Mouse (Mus musculus) thymus, postnatal 10 days (tissue): Measurements from ENCODE around the gene Brms1.
"Not testable (repeated sequence)": the region's sequence is repeated elsewhere in the genome, so short reads cannot be mapped to it uniquely, and the experiment has no call there.

Source experiments
- DNase-seq, 2 experiments: peaks; one replicate each; pipeline ENCODE4 v3.0.0; 2021; ENCODE audit warnings: low spot score in 2 of 2

Gene Brms1

DNA sequence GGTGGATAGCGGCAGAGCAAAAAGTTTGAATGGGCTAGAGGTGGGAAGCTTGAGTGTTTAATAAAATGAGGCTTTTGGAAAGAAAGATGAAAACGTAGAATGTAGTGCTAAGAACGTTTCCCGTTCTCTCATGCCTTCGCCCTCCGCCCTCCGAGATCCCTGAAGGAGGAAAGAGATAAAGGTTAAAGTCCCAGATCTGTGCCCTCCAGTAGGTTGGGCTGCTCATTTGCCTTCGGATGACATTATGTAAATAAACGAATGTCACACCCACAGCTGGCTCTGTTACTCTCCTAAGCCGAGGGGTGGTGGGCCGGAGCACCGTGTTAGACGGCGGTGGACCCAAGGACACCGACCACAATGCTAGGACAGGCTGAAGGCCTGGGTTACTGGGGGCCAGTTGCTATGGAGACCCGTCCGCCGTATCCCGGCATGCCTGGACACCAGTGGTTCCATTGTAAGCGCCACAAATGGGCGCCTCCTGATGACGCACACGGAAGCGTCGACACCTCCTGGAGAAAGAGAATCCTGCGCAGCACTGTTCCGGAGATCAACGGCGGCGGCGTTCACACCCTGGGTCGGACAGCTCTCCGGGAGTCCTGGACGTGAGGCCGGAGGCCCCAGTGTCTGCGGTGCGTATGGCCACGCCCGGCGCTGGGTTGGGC lies at the start of gene Brms1:
Gene Brms1 (plus strand): TSS at position 493 of the 662 bp plus-strand sequence.
- DNase-seq = peak; percentile 73 to 74

DNA sequence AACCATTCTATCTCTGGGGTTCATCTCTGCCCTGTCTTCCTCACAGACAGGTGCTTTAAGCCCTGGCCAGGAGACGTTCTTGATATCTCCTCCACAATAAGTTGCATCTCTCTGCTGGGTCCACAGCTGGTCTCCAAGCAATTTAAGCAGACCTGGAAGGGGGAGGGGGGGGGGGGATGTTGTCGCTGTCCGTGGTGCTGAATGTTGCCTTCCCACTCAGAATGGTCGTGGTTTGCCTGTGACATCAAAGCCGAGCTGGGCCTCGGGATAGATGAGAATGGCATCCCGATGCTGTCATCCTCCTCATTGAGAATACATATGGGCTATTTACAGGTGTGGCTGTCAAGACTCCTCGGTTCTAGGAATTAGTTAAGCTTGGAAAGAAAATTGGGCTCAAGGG lies 48.8 kb upstream of the Brms1 start:
- DNase-seq = no peak

DNA sequence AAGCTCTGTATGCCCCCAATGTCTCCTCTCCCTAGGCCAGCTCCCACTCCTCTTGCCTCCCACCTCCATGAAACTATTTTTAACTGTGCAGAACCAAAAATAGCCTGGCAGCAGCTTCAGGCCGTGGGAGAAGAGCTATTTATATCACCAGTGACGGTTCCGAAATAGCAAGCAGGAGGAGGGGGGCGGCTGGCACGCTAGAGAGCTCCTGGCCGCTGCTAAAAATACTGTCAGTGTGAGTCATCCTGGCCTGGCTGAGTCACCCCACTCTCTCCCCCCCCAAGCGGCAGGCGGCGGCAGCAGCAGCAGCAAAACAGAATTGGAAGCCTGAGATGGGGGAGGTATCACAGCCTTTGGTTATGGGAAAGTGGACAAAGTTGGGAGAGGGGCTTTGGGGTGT lies 48.2 kb upstream of the Brms1 start:
- DNase-seq = no peak

DNA sequence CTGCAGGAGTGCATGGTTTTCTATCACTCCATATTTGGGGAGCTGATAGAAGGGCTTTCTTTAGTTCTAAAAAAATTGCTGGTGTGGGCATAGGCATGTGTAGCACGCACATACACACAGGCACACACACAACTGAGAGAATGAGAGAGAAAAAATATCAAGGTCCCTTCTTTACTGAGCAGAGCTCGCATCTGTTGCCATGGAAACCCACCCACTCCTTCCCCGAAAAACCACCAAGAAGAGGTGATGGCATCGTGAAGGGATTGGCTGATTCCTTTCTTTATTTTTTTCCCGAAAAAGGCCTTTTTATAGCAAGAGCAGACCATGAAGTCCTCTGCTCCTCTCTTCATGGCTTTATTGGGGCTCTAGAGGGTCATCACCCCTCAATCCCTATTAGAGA lies 47.1 kb upstream of the Brms1 start:
- DNase-seq = no peak

DNA sequence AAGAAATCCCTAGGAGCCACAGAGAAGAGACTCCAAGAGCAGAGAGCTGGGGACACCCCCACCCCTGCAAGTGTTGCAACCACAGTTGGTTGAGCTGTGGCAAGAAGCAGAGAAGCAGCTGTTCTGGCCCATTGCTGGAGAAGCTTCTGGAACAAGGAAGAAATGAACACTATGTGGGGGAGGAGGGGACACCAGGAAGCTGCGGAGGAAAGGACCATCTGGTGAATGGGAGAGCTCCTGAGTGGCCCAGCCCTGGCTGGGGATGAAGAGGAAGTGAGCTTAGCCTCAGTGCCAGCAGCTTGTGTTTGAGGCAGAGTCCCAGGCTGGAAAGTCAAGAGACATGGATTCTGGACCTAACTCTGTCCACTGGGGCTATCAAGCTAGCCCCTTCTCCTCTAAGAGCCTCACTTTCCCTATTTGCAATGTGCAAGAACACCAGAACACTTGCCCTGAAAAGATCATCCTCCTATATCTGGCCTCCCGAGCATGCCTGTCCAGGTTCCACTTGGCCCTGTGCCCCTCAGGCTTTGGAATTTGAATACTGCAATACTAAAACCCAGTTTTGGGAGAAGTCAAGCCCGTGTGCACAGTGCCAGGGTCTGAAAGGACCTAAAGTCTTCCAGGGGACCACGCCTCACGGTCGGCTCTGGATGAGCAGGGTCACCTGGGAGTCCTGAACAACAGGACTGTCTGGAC lies 41.6 kb upstream of the Brms1 start:
- no peak for DNase-seq

DNA sequence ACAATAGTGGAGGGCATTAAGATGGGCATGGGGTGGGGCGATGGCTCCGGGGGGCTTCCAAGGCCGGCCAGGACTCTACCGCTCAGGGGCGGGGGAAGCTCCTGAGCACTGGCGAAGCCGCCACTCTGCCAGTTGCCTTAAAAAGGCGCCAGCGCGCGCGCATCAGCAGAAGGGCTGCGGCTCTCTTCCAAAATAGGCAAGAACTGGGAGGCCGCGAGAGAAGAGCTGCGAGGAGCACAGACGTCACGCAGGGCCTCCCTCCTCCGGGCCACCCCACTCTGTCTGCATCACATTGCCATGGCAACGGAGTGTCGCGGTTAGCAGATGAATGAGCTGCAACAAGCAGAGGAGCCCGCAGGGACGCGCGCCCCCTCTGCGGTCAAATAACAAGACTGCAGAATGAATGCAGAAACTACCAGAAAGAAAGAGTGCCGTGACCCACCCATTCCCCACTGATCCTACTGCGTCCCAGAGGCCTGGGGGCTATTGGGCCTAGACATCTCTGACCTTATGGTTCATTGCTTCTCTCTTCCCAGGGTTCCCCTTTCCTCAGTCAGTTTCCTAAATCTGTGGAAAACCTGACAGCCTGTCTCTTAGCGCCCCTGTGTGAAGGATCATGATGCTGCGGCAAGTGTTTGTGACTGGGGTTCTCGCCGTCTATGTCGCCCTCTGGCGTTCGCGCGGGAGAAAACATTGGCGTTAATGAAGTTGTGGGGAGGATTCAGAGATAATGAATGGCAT lies 39.3 kb upstream of the Brms1 start:
- peak; percentile 84 to 86 for DNase-seq

DNA sequence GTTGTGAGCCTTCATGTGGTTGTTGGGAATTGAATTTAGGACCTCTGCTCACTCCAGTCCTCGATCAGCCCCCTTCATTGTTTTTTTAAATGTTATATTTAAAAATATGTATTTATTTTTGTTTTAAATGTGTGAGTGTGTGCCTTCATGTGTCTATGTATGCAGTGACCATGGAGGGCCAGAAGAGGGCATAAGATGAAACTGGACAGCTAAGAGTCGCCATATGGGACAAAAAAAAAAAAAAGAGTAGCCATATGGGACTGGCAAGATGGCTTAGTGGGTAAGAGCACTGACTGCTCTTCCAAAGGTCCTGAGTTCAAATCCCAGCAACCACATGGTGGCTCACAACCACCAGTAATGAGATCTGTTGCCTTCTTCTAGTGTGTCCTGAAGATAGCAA lies 37.5 kb upstream of the Brms1 start:
- not testable (repeated sequence) for DNase-seq

DNA sequence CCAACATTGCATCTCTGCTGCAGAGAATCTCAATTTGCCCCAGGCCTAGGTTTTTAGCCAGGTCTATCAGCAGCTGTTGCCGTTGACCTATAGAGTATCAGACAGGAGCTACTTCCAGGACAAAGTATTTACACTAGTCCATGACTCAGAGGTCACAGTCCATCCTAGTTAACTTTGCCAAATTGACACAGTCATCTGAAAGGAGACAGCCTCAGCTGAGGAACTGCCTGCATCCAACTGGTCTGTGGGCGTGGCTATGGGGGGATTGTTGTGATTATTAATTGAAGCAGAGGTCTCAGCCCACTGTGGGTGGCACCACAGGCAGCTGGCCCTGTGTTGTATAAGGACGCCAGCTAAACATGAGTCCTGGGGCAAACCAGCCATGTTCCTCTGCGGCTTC lies 36.2 kb upstream of the Brms1 start:
- no peak for DNase-seq

DNA sequence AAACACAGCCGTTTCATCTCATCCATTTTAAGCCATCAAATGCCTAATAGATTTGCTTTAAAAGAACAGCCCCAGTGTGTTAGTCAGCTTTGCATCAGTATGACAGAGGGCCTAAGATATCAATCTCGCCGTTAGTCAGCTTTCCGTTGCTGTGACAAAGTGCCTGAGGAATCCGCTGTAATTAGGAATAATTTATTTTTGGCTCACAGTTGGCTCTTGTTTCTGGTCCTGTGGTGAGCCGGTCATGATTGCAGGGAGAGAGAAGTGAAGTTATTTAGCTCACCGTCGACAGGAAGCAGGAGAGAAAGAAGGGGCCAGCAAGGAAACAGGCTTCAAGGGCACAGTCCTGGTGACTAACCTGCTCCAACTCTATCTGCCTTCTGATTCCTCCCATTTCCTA lies 28.0 kb upstream of the Brms1 start:
- DNase-seq = no peak

DNA sequence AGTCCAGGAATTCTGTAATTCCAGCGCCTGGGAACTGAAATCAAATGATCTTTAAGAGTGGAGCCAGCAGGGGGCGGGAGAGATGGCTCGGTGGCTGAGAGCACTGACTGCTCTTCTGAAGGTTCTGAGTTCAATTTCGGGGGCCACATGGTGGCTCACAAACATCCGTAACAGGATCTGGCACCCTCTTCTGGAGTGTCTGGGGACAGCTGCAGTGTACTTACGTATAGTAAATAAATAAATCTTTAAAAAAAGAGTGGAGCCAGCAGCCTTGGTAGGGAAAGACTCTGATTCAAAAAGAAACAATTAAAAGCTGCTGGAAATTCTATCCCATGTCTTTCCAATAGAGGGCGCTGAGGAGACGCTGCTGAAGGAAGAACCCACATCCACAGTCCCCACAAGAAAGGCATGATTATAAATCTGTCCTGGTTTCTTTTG lies 26.2 kb upstream of the Brms1 start:
- DNase-seq = peak in 1 of 2 experiments; percentile 28

DNA sequence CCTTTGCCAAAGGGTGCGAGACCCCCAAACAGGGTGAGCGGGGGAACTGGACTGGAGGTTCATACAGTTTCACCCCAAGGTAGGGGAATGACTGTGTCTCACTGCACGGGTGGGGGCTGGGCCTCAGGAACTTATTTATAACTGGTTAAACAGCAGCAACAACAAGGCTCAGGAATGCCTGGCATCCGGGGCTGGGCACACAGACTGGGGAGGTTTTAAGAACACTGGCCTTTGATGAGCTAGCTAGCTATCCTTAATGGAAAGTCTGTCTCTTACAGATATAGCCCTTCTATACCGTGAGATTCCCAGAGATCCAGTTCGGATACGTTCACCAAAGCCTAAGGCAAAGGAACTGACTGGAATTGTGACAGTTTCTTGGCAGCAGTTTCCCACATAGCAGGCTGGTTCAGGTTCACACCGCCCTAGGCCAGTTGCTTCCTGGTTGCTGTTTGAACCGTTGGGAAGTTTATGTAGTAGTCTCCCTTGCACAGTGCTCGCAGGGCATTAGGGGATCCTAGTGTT lies 24.9 kb upstream of the Brms1 start:
- no peak for DNase-seq

DNA sequence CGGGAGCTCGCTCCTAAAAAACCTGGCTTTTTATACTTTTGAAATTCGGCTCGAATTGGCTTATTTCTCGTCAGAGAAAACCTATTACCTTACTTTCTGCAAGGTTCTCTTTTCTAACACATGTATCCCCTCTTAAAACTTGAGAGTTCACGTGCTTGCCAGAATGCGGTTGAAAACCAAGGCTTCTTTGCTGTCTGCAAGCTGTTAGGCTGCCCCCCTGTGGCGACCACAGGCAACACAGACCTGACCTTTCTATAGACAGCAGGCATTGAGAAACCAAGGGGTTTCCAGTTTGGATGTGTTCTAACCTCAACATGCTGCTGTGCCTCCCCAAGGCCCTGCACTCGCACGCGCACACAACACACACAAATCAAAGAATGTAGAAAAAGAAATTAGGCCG lies 24.4 kb upstream of the Brms1 start:
- DNase-seq = peak; percentile 48 to 80

DNA sequence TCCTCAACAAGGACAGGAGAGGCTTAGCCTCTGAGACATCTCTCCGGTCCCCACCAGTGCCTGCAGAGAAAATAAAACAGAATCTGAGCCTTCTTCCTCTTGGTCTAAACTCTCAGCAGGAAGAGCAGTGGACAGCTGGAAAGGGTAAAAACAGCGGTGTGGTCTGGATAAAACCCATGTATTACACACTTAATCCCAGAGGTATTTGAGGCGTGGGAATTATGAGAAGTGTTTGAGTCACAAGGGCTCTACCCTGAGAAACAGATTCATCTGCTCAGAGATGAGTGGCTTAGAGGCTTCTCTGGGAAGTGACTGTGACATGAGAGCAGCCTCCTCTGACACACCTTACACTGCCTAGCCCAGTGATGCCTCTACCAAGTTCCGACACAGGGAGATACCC lies 23.5 kb upstream of the Brms1 start:
- DNase-seq = no peak

DNA sequence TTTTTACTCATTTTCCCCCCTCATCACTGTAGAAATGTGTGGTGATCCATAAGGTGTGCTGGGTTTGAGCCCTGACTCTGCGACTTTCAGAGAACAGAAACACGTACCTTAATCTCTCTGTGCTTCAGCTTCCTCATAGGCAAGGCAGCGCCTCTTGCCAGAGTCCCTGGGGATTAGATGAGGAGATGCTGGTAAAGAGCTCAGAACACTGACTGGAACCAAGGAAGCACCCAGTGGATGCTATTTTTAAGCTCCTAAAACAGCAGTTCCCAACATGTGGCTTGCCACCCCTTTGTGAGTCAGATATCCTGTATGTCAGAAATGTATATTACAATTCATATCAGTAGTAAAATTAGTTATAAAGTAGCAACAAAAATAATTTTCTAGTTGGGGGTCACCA lies 23.0 kb upstream of the Brms1 start:
- DNase-seq = no peak

DNA sequence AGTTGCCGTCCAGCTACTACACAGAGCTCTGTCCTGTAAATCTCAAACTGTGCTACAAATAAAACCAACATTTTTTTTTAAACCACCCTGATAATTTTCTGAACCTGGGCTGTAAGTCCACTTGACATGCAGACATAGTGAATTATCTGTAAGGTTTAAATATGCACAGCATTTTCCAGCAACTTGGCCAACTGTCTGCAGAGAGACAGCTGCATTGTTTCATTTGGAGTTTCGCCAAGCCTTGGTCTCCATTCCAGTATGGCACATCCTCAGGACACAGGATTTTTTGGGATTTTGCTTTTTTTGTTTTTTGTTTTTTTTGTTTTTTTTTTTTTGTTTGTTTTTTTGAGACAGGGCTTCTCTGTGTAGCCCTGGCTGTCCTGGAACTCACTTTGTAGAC lies 19.7 kb upstream of the Brms1 start:
- DNase-seq = no peak

DNA sequence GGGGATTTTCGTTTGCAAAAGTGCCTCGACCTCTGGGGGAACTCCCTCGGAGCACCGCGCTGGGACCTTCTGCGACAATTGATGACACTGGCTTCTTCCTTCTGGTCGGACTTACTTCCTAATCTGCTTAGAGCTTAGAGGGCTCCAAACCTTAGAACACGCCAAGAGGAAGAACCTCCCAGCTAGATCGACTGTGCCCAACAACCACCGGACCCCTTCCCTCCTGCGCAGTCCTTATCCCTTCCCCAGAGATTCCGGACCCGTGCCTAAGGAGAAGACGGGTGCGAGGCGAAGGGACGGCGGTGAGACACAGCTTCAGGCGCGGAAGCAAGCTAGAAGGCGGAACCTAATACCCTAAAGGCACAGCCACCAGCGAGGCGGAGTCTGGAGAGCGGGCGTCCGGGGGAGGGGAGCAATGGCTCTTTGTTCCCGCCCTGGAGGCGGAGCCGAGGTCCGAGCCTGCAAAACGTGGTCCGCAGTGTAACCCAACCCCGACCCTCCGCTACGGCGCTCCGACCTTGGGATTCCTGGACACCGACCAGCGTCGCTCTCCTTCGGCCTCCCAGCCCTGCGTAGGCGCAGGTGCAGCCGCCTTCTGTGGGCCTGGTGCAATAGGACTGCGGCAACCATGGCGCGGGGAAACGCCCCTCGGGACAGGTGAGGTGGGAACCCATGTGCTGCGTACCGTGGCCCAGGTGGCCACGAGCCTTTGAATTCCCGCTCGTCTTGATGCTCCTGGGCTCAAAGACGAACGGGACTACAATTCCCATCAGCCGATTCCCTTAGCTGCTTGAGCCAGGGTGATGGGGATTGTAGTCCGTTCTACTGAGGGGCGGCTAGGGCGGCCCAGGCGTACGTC lies 17.3 kb upstream of the Brms1 start, which contains the start of gene Slc29a2:
Gene Slc29a2 (plus strand): TSS at position 240 of the 859 bp plus-strand sequence.
- peak; percentile 73 to 77 for DNase-seq

DNA sequence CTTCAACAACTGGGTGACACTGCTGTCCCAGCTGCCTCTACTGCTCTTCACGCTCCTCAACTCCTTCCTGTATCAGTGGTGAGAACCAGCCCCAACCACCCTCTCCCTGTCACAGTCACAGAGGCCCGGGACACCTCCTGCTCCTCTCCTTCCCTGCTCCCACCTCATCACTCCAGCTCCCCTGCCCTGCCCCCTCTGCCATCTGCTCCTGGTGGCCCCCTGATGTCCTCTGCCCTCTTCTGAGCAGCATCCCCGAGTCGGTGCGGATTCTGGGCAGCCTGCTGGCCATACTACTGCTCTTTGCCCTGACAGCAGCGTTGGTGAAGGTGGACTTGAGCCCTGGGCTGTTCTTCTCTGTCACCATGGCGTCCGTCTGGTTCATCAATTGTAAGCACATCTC lies 15.0 kb upstream of the Brms1 start:
- no peak for DNase-seq

DNA sequence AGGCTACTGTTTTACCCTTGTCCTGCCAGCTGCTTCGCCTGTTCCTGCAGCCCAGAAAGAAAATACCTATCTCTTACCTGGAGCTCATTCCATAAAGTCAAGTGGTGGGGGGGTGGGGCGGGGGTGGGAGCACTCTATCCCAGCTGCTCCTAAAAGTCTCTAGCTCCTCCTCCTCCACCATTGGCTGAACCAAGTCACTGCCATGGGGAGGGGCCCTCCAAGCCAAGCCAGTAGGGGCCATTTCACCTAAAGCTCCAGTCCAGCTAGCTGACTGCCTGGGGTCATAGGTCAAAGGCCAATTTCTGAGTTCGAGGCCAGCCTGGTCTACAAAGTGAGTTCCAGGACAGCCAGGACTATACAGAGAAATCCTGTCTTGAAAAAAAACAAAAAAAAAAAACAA lies 8.5 kb upstream of the Brms1 start:
- DNase-seq = no peak

DNA sequence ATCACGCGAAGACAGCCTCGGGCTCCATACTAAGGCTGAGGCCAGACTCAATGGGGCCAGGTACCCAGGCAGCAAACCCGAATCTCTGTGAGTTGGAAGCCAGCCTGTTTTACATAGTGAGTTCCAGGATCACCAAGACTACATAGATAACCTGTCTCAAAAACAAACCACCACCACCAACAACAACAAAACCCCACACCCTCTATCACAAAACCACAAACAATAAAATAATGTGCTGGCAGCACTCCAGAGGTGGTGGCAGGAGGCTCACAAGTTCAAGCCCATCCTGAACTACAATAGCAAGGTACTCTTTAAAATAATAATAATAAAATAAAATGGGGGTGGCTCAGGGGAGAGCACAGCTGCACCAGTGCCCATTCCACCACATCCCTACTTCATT lies 4.6 kb upstream of the Brms1 start:
- no peak for DNase-seq

DNA sequence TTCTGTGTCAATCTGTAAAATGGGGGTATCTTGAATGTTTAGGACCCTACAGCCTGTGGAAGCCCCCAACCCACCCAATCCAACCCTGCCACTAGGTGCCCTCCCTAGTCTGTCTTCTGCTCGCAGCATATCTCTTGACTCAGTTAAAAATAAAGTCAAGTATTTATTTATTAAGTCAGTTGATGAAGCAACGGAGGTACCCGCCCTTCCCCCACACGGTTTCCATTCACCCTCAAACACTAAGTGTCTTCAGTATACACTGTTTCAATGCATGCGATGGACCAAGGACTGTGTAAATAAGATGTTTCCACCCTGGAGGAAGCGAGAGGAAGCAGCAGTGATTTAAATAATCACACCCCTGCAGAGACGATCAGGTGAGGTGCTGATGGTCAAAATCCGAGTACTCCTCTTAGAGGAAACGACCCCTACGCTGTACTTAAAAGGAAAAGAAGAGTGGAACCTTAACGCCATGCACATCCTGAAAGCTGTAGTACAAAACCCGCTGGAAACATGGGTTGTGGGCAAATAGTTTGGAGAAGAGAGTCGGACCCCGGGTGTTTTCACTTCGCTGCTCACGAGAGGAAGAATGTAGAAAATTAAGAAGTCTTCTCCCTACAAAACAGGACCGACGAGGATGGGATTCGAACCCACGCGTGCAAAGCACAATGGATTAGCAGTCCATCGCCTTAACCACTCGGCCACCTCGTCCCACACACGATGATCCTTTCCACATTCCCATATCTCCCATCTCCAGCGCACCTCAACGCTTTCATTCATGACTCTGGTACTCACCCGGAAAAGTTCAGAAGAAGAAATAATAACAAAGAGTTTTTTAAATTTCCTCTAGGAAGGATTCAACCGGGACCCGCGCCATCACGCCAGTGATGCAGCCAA lies 3.2 kb upstream of the Brms1 start:
- peak; percentile 35 to 45 for DNase-seq
